Mouse (Mus musculus): ENCODE measurements around the gene Ocel1. TPM values are rescaled to one million over a fixed set of nuclear protein-coding genes. Genes with fewer than 3 reads are reported as not detected.

Ocel1 gene
- polyA plus RNA-seq, 1 experiment from 2014 or later: 5.7 TPM

- peaks cover 15% of the 10 kb centered on the region for H3K36me3 ChIP-seq (ENCODE audit: control insufficient read depth, insufficient read depth)
- H3K27me3 ChIP-seq (ENCODE audit: control insufficient read depth, insufficient read depth, low read length): no peaks in the 10 kb centered on the region
- H3K27ac ChIP-seq (ENCODE audit: low read length): peak within 1 kb of the TSS; percentile 38
- peak within 1 kb of the TSS; percentile 85 for H3K9ac ChIP-seq (ENCODE audit: low read length)
- no peaks in the 10 kb centered on the region for H3K9me3 ChIP-seq (replicated peaks; ENCODE audit: control insufficient read depth, low read length)
- H3K4me3 ChIP-seq (ENCODE audit: low read length): peak within 1 kb of the TSS; percentile 80
- peak within 1 kb of the TSS; percentile 96 for H3K4me2 ChIP-seq (ENCODE audit: low read depth, low read length)
- peaks cover 17% of the 10 kb centered on the region for H3K4me1 ChIP-seq (ENCODE audit: control insufficient read depth, insufficient read depth, low read length)
- peak; percentile 89 for ATAC-seq (replicated peaks; ENCODE audit: extremely low read depth, insufficient read depth, low FRiP score)
- WGBS: 15% methylated on average over 33 of the region's 33 CpGs
These were observed 34.5 kb downstream of the Ocel1 start, which contains the start of gene Ankle1 for GRCm38 (mm10) chr8:71405401-71406098. Gene Ankle1, plus strand, starts transcription at chr8:71406010.

- peak; percentile 71 for ATAC-seq (replicated peaks; ENCODE audit: extremely low read depth, insufficient read depth, low FRiP score)
These were observed 35.3 kb downstream of the Ocel1 start for GRCm38 (mm10) chr8:71406099-71407015.

GRCm38 (mm10) chr8:71407441-71407840 lies 36.3 kb downstream of the Ocel1 start:
- Histone ChIP-seq H3K4me3 (ENCODE audit: low read length) (no peak overlapping the region), H3K4me1 (ENCODE audit: control insufficient read depth, insufficient read depth, low read length) (peaks cover 17% of the 10 kb centered on the region), H3K4me2 (ENCODE audit: low read depth, low read length) (peak overlapping the region; percentile 96), H3K27ac (ENCODE audit: low read length) (no peak overlapping the region), H3K9ac (ENCODE audit: low read length) (no peak overlapping the region), H3K27me3 (ENCODE audit: control insufficient read depth, insufficient read depth, low read length) (no peaks in the 10 kb centered on the region), H3K36me3 (ENCODE audit: control insufficient read depth, insufficient read depth) (peaks cover 15% of the 10 kb centered on the region), H3K9me3 (replicated peaks; ENCODE audit: control insufficient read depth, low read length) (no peaks in the 10 kb centered on the region)
- WGBS: 82% methylated on average over 14 of the region's 14 CpGs
- no peak for ATAC-seq (replicated peaks; ENCODE audit: extremely low read depth, insufficient read depth, low FRiP score)

More at GRCm38 (mm10) chr8:71406099-71407015, 35.3 kb downstream of the Ocel1 start:
- no peaks in the 10 kb centered on the region for H3K9me3 ChIP-seq (replicated peaks; ENCODE audit: control insufficient read depth, low read length)
- peaks cover 17% of the 10 kb centered on the region for H3K4me1 ChIP-seq (ENCODE audit: control insufficient read depth, insufficient read depth, low read length)
- no peaks in the 10 kb centered on the region for H3K27me3 ChIP-seq (ENCODE audit: control insufficient read depth, insufficient read depth, low read length)
- peak overlapping the region; percentile 85 for H3K9ac ChIP-seq (ENCODE audit: low read length)
- WGBS: 2% methylated on average over 55 of the region's 55 CpGs
- H3K36me3 ChIP-seq (ENCODE audit: control insufficient read depth, insufficient read depth): peaks cover 15% of the 10 kb centered on the region
- H3K4me2 ChIP-seq (ENCODE audit: low read depth, low read length): peak overlapping the region; percentile 96
- peak overlapping the region; percentile 38 for H3K27ac ChIP-seq (ENCODE audit: low read length)
- peak overlapping the region; percentile 80 for H3K4me3 ChIP-seq (ENCODE audit: low read length)

GRCm38 (mm10) chr8:71408231-71408630 lies 37.1 kb downstream of the Ocel1 start:
- Histone ChIP-seq H3K9ac (ENCODE audit: low read length) (no peak overlapping the region), H3K4me2 (ENCODE audit: low read depth, low read length) (no peak overlapping the region), H3K4me1 (ENCODE audit: control insufficient read depth, insufficient read depth, low read length) (peaks cover 17% of the 10 kb centered on the region), H3K27ac (ENCODE audit: low read length) (no peak overlapping the region), H3K36me3 (ENCODE audit: control insufficient read depth, insufficient read depth) (peaks cover 15% of the 10 kb centered on the region), H3K27me3 (ENCODE audit: control insufficient read depth, insufficient read depth, low read length) (no peaks in the 10 kb centered on the region), H3K9me3 (replicated peaks; ENCODE audit: control insufficient read depth, low read length) (no peaks in the 10 kb centered on the region), H3K4me3 (ENCODE audit: low read length) (no peak overlapping the region)
- no peak for ATAC-seq (replicated peaks; ENCODE audit: extremely low read depth, insufficient read depth, low FRiP score)
- 96% methylated on average over 4 of the region's 4 CpGs for WGBS

- H3K4me3 ChIP-seq (ENCODE audit: low read length): no peak overlapping the region
- ATAC-seq (replicated peaks; ENCODE audit: extremely low read depth, insufficient read depth, low FRiP score): no peak
- H3K27me3 ChIP-seq (ENCODE audit: control insufficient read depth, insufficient read depth, low read length): no peaks in the 10 kb centered on the region
- peaks cover 5% of the 10 kb centered on the region for H3K4me1 ChIP-seq (ENCODE audit: control insufficient read depth, insufficient read depth, low read length)
- H3K9ac ChIP-seq (ENCODE audit: low read length): no peak overlapping the region
- WGBS: 45% methylated on average over 11 of the region's 11 CpGs
- peaks cover 15% of the 10 kb centered on the region for H3K36me3 ChIP-seq (ENCODE audit: control insufficient read depth, insufficient read depth)
- no peaks in the 10 kb centered on the region for H3K9me3 ChIP-seq (replicated peaks; ENCODE audit: control insufficient read depth, low read length)
- no peak overlapping the region for H3K27ac ChIP-seq (ENCODE audit: low read length)
- H3K4me2 ChIP-seq (ENCODE audit: low read depth, low read length): no peak overlapping the region
These were observed 40.6 kb downstream of the Ocel1 start for GRCm38 (mm10) chr8:71411535-71412273.

- H3K9ac ChIP-seq (ENCODE audit: low read length): no peak overlapping the region
- no peaks in the 10 kb centered on the region for H3K36me3 ChIP-seq (ENCODE audit: control insufficient read depth, insufficient read depth)
- H3K4me3 ChIP-seq (ENCODE audit: low read length): no peak overlapping the region
- H3K27ac ChIP-seq (ENCODE audit: low read length): no peak overlapping the region
- H3K4me2 ChIP-seq (ENCODE audit: low read depth, low read length): no peak overlapping the region
- no peaks in the 10 kb centered on the region for H3K4me1 ChIP-seq (ENCODE audit: control insufficient read depth, insufficient read depth, low read length)
- no peaks in the 10 kb centered on the region for H3K27me3 ChIP-seq (ENCODE audit: control insufficient read depth, insufficient read depth, low read length)
- no peak for ATAC-seq (replicated peaks; ENCODE audit: extremely low read depth, insufficient read depth, low FRiP score)
- H3K9me3 ChIP-seq (replicated peaks; ENCODE audit: control insufficient read depth, low read length): peaks cover 7% of the 10 kb centered on the region
These were observed 51.0 kb downstream of the Ocel1 start for GRCm38 (mm10) chr8:71422121-71422520.

Other genes with a start within 250 kb of the Ocel1 start
- gene Myo9b, start 98.6 kb upstream of the Ocel1 start, polyA plus RNA-seq (2015; fragmentation: Nextera tagmentation; extraction: Ambion mirVana): 12.6 and 16.6 TPM in 2 replicates
- 125 and 130 TPM in 2 replicates for gene Haus8, start 98.4 kb upstream of the Ocel1 start, polyA plus RNA-seq (2015; fragmentation: Nextera tagmentation; extraction: Ambion mirVana)
- 77.2 and 82.0 TPM in 2 replicates for gene Use1, start 4.5 kb upstream of the Ocel1 start, polyA plus RNA-seq (2015; fragmentation: Nextera tagmentation; extraction: Ambion mirVana)
- 38.1 and 43.0 TPM in 2 replicates for gene Nr2f6, start 10.7 kb downstream of the Ocel1 start, polyA plus RNA-seq (2015; fragmentation: Nextera tagmentation; extraction: Ambion mirVana)
- 20.6 and 24.4 TPM in 2 replicates for gene Ushbp1, start 24.5 kb downstream of the Ocel1 start, polyA plus RNA-seq (2015; fragmentation: Nextera tagmentation; extraction: Ambion mirVana)
- gene Babam1, start 25.6 kb downstream of the Ocel1 start, polyA plus RNA-seq (2015; fragmentation: Nextera tagmentation; extraction: Ambion mirVana): 86.4 and 88.8 TPM in 2 replicates
- 32.9 and 33.8 TPM in 2 replicates for gene Ankle1, start 34.7 kb downstream of the Ocel1 start, polyA plus RNA-seq (2015; fragmentation: Nextera tagmentation; extraction: Ambion mirVana)
- gene Abhd8, start 92.4 kb downstream of the Ocel1 start, polyA plus RNA-seq (2015; fragmentation: Nextera tagmentation; extraction: Ambion mirVana): 41.7 and 48.7 TPM in 2 replicates
- 175 and 192 TPM in 2 replicates for gene Mrpl34, start 93.7 kb downstream of the Ocel1 start, polyA plus RNA-seq (2015; fragmentation: Nextera tagmentation; extraction: Ambion mirVana)
- 78.2 and 83.7 TPM in 2 replicates for gene Dda1, start 97.9 kb downstream of the Ocel1 start, polyA plus RNA-seq (2015; fragmentation: Nextera tagmentation; extraction: Ambion mirVana)
- gene Ano8, start 114.7 kb downstream of the Ocel1 start, polyA plus RNA-seq (2015; fragmentation: Nextera tagmentation; extraction: Ambion mirVana): 0.37 and 0.76 TPM in 2 replicates
- 12.3 and 12.5 TPM in 2 replicates for gene Gtpbp3, start 116.8 kb downstream of the Ocel1 start, polyA plus RNA-seq (2015; fragmentation: Nextera tagmentation; extraction: Ambion mirVana)
- 86.4 and 106 TPM in 2 replicates for gene Plvap, start 140.5 kb downstream of the Ocel1 start, polyA plus RNA-seq (2015; fragmentation: Nextera tagmentation; extraction: Ambion mirVana)
- gene Ccdc194, start 154.4 kb downstream of the Ocel1 start, polyA plus RNA-seq (2015; fragmentation: Nextera tagmentation; extraction: Ambion mirVana): 0.29 and 0.54 TPM in 2 replicates
- gene Bst2, start 166.2 kb downstream of the Ocel1 start, polyA plus RNA-seq (2015; fragmentation: Nextera tagmentation; extraction: Ambion mirVana): 36.6 and 46.5 TPM in 2 replicates
- 60.3 and 65.8 TPM in 2 replicates for gene Mvb12a, start 171.6 kb downstream of the Ocel1 start, polyA plus RNA-seq (2015; fragmentation: Nextera tagmentation; extraction: Ambion mirVana)
- 0.99 and 1.4 TPM in 2 replicates for gene Tmem221, start 187.6 kb downstream of the Ocel1 start, polyA plus RNA-seq (2015; fragmentation: Nextera tagmentation; extraction: Ambion mirVana)
- gene Nxnl1, start 195.3 kb downstream of the Ocel1 start, polyA plus RNA-seq (2015; fragmentation: Nextera tagmentation; extraction: Ambion mirVana): 0.06 and 0.18 TPM in 2 replicates
- gene Slc27a1, start 197.6 kb downstream of the Ocel1 start, polyA plus RNA-seq (2015; fragmentation: Nextera tagmentation; extraction: Ambion mirVana): 25.1 and 26.2 TPM in 2 replicates
- 188 and 205 TPM in 2 replicates for gene Pgls, start 220.9 kb downstream of the Ocel1 start, polyA plus RNA-seq (2015; fragmentation: Nextera tagmentation; extraction: Ambion mirVana)
- gene Fam129c, start 226.3 kb downstream of the Ocel1 start, polyA plus RNA-seq (2015; fragmentation: Nextera tagmentation; extraction: Ambion mirVana): 3.9 and 4.4 TPM in 2 replicates
- gene Colgalt1, start 239.7 kb downstream of the Ocel1 start, polyA plus RNA-seq (2015; fragmentation: Nextera tagmentation; extraction: Ambion mirVana): 54.4 and 56.0 TPM in 2 replicates

Measured in heart, embryonic 16.5 days (tissue).